9 mouse cellular contexts compared by ENCODE assay signal in genomic region chr11:116572756-116573543, GRCm38 (mm10). TPM values are rescaled to one million over a fixed set of nuclear protein-coding genes. Genes with fewer than 3 reads are reported as not detected.
DNase-seq lines count a peak whose midpoint lies in the region; ATAC-seq and TF ChIP-seq lines count a peak whose summit lies in the region.
"Had no signal": no experiment of that assay in that cellular context is flagged by ENCODE, and none has a peak within 500 bp of the region (broad histone marks: within the 10 kb centered on the region; RNA-seq: fewer than 3 reads in every experiment).

No protein-coding gene starts in this region.

- in situ Hi-C loops in CH12.LX (cut with MboI; ENCODE audit: low pct_ligation_motif_present, low pct_unique_long_range_greater_than_20kb, low sequenced_read_pairs): no loop called here

- H3K4me2 ChIP-seq in kidney, embryonic 14.5 days (replicated peaks; ENCODE audit: low read depth, low read length): no peak overlapping the region
- peak overlapping the region; percentile 64 for H3K4me2 ChIP-seq in CH12.LX (ENCODE audit: insufficient read depth, low read depth, poor library complexity, severe bottlenecking)

- intact Hi-C loops in left cerebral cortex, postnatal 25 days (cut with DNase I): no loop called here
- intact Hi-C loops in gastrocnemius, postnatal 14 days (cut with DNase I; ENCODE audit: low total_unique reads): no loop called here

- TF ChIP-seq CTCF in CH12.LX (conservative IDR thresholded peaks at IDR 0.05 in 1 of 2, IDR thresholded peaks at IDR 0.05 in 1 of 2; ENCODE audit: low read depth in 2 of 2, low read length in 2 of 2): no peak

- no peak overlapping the region for H3K27ac ChIP-seq in kidney, embryonic 14.5 days (ENCODE audit: low read depth, low read length)
- peak overlapping the region; percentile 65 for H3K27ac ChIP-seq in CH12.LX (ENCODE audit: insufficient read depth, low read depth)
- H3K27ac ChIP-seq in embryonic facial prominence, embryonic 10.5 days (replicated peaks): peak overlapping the region; percentile 21; the same call in 1 of the 2 replicates

- no peaks in the 10 kb centered on the region for H3K27me3 ChIP-seq in kidney, embryonic 14.5 days (ENCODE audit: control insufficient read depth, insufficient read depth, low read length)
- no peaks in the 10 kb centered on the region for H3K27me3 ChIP-seq in CH12.LX (replicated peaks)
- no peaks in the 10 kb centered on the region for H3K27me3 ChIP-seq in embryonic facial prominence, embryonic 10.5 days (replicated peaks; ENCODE audit: low read depth, poor library complexity, severe bottlenecking)

- H3K9me3 ChIP-seq in kidney, embryonic 14.5 days (ENCODE audit: control insufficient read depth, low read length): no peaks in the 10 kb centered on the region
- no peaks in the 10 kb centered on the region for H3K9me3 ChIP-seq in CH12.LX (replicated peaks; ENCODE audit: low read length)
- no peaks in the 10 kb centered on the region for H3K9me3 ChIP-seq in embryonic facial prominence, embryonic 10.5 days

- WGBS in kidney, embryonic 14.5 days: 51% methylated on average over 12 of the region's 12 CpGs
- WGBS in embryonic facial prominence, embryonic 10.5 days: 54% methylated on average over 12 of the region's 12 CpGs

- H3K4me1 ChIP-seq in kidney, embryonic 14.5 days (ENCODE audit: control insufficient read depth, insufficient read depth, low read length): peaks cover 8% of the 10 kb centered on the region; the same call in 1 of the 2 replicates
- peaks cover 22 to 87% of the 10 kb centered on the region in 2 experiments for H3K4me1 ChIP-seq in CH12.LX (ENCODE audit: control insufficient read depth in 1 of 2, insufficient read depth in 2 of 2)
- H3K4me1 ChIP-seq in embryonic facial prominence, embryonic 10.5 days: peaks cover 62% of the 10 kb centered on the region

- no peak overlapping the region for H3K9ac ChIP-seq in kidney, embryonic 14.5 days (ENCODE audit: low read depth, low read length)
- peak overlapping the region; percentile 25 for H3K9ac ChIP-seq in CH12.LX (ENCODE audit: insufficient read depth, low read depth)

- H3K79me2 ChIP-seq in CH12.LX (replicated peaks; ENCODE audit: control insufficient read depth, extremely low read depth, insufficient read depth, poor library complexity, severe bottlenecking): peaks cover 16% of the 10 kb centered on the region; the same call in 1 of the 2 replicates

- H3K36me3 ChIP-seq in kidney, embryonic 14.5 days (ENCODE audit: control insufficient read depth, insufficient read depth, low read length): no peaks in the 10 kb centered on the region
- H3K36me3 ChIP-seq in CH12.LX (replicated peaks in 1 of 2; ENCODE audit: control insufficient read depth in 1 of 2, insufficient read depth in 1 of 2, low read length in 1 of 2): peaks cover 0 to 38% of the 10 kb centered on the region in 2 experiments
- peaks cover 10% of the 10 kb centered on the region; the same call in 1 of the 2 replicates for H3K36me3 ChIP-seq in embryonic facial prominence, embryonic 10.5 days (replicated peaks)

- TF ChIP-seq POLR2A in CH12.LX (IDR thresholded peaks at IDR 0.05; ENCODE audit: low read depth, low read length): no peak

- TF ChIP-seq EP300 in CH12.LX (IDR thresholded peaks at IDR 0.05; ENCODE audit: low read length): no peak; the same call in none of the 2 replicates

- no peak for TF ChIP-seq RAD21 in CH12.LX (IDR thresholded peaks at IDR 0.05; ENCODE audit: low read depth, low read length)

- 0 out of 2 replicates have a peak, but pooled peaks have one; percentile 25 for ATAC-seq in kidney, embryonic 14.5 days (ENCODE audit: low FRiP score, low TSS enrichment)

- H3K4me3 ChIP-seq in kidney, embryonic 14.5 days (ENCODE audit: low read length): no peak overlapping the region
- peak overlapping the region in 1 of 3 experiments; percentile 7 for H3K4me3 ChIP-seq in CH12.LX (replicated peaks in 1 of 3; ENCODE audit: low read depth in 2 of 3, low read length in 2 of 3, poor library complexity in 1 of 3)
- no peak overlapping the region for H3K4me3 ChIP-seq in embryonic facial prominence, embryonic 10.5 days

- no peak for DNase-seq in kidney, adult 9 months
- DNase-seq in CH12.LX (ENCODE audit: extremely low read depth): peak; percentile 85
- no peak for DNase-seq in embryonic facial prominence, embryonic 10.5 days (ENCODE audit: low spot score)
- DNase-seq in left cerebral cortex, postnatal 25 days (ENCODE audit: low spot score in 2 of 2): peak; percentile 46 to 84
- peak; percentile 70 to 78 for DNase-seq in spleen, postnatal 4 days (ENCODE audit: low spot score in 2 of 2)
- no peak for DNase-seq in cerebellum, postnatal 36 days
- no peak for DNase-seq in gastrocnemius, postnatal 14 days

- dilution Hi-C loops in CH12.LX (cut with MboI; ENCODE audit: extremely low pct_ligation_motif_present, extremely low pct_unique_long_range_greater_than_20kb, low sequenced_read_pairs): no loop called here

TF ChIP-seq in CH12.LX, 34 proteins besides CTCF, POLR2A, EP300 and RAD21:
- TF ChIP-seq ZKSCAN1 (IDR thresholded peaks at IDR 0.05; ENCODE audit: borderline replicate concordance, low read depth, low read length): no peak
- no peak for TF ChIP-seq MEF2A (IDR thresholded peaks at IDR 0.05; ENCODE audit: borderline replicate concordance, low read depth, low read length)
- TF ChIP-seq ZMIZ1 (IDR thresholded peaks at IDR 0.05; ENCODE audit: low read depth, low read length): no peak
- TF ChIP-seq BHLHE40 (IDR thresholded peaks at IDR 0.05; ENCODE audit: low read depth, low read length): peak; percentile 67
- TF ChIP-seq KAT2A (IDR thresholded peaks at IDR 0.05; ENCODE audit: insufficient replicate concordance, low read length): no peak
- no peak for TF ChIP-seq ELF1 (IDR thresholded peaks at IDR 0.05; ENCODE audit: low read depth, low read length)
- TF ChIP-seq JUND (conservative IDR thresholded peaks at IDR 0.05; ENCODE audit: low read depth, low read length): peak; percentile 21; the same call in 1 of the 2 replicates
- no peak for TF ChIP-seq NELFE (IDR thresholded peaks at IDR 0.05; ENCODE audit: low read depth, low read length)
- TF ChIP-seq JUN (IDR thresholded peaks at IDR 0.05; ENCODE audit: insufficient read depth, low read depth, low read length): no peak; the same call in 1 of the 2 replicates
- TF ChIP-seq TBP (conservative IDR thresholded peaks at IDR 0.05; ENCODE audit: low read depth, low read length): no peak
- TF ChIP-seq UBTF (IDR thresholded peaks at IDR 0.05; ENCODE audit: low read depth, low read length): peak; percentile 84
- no peak for TF ChIP-seq HCFC1 (IDR thresholded peaks at IDR 0.05; ENCODE audit: low read depth, low read length)
- TF ChIP-seq MAX (IDR thresholded peaks at IDR 0.05; ENCODE audit: low read length): no peak
- peak; percentile 96 for TF ChIP-seq MAFK (IDR thresholded peaks at IDR 0.05; ENCODE audit: insufficient replicate concordance, low read length)
- no peak for TF ChIP-seq MAZ (IDR thresholded peaks at IDR 0.05; ENCODE audit: low read depth, low read length)
- peak; percentile 42; the same call in 1 of the 2 replicates for TF ChIP-seq SIN3A (IDR thresholded peaks at IDR 0.05; ENCODE audit: low read length)
- no peak for TF ChIP-seq MYC (IDR thresholded peaks at IDR 0.05; ENCODE audit: low read depth, low read length)
- TF ChIP-seq CHD1 (IDR thresholded peaks at IDR 0.05; ENCODE audit: low read depth, low read length): no peak
- no peak for TF ChIP-seq USF2 (conservative IDR thresholded peaks at IDR 0.05; ENCODE audit: low read depth, low read length)
- TF ChIP-seq GABPA (IDR thresholded peaks at IDR 0.05; ENCODE audit: insufficient replicate concordance, low read depth, low read length): no peak
- TF ChIP-seq POLR2AphosphoS2 (IDR thresholded peaks at IDR 0.05; ENCODE audit: low read depth, low read length): no peak
- peak; percentile 94 for TF ChIP-seq ZNF384 (IDR thresholded peaks at IDR 0.05; ENCODE audit: low read depth, low read length)
- TF ChIP-seq MXI1 (IDR thresholded peaks at IDR 0.05; ENCODE audit: low read depth, low read length): no peak
- peak; percentile 69 for TF ChIP-seq ETS1 (conservative IDR thresholded peaks at IDR 0.05; ENCODE audit: low read depth, low read length)
TF ChIP-seq in CH12.LX: peak in this region for 7.

RNA-seq across cellular contexts. Expression of gene Ube2o, which starts 8.3 kb away (rescaled TPM):
- polyA plus RNA-seq in kidney, embryonic 14.5 days (2014; fragmentation: Nextera tagmentation; extraction: Ambion mirVana): 11.2 and 13.5 TPM in 2 replicates
- 37.6 and 42.8 TPM in 2 replicates for total RNA-seq in CH12.LX (2012; rRNA removed)
- total RNA-seq in CH12.LX (2014; rRNA removed): 12.6 and 12.7 TPM in 2 replicates
- polyA plus RNA-seq in CH12.LX (2012; ENCODE audit: insufficient read length, low read depth): 50.5 and 61.7 TPM in 2 replicates
- 12.0 and 12.4 TPM in 2 replicates for polyA plus RNA-seq in embryonic facial prominence, embryonic 10.5 days (2016; fragmentation: Nextera tagmentation; extraction: Ambion mirVana)
- 100 to 1,000 TPM; 117 to 119 TPM for total RNA-seq in left cerebral cortex, postnatal 25 days (2021)
- total RNA-seq in gastrocnemius, postnatal 14 days (2021): 10 to 100 TPM; 23.4 to 25.6 TPM

RNA-seq across cellular contexts. Expression of gene Aanat, which starts 13.3 kb away (rescaled TPM):
- not detected in 2 replicates for polyA plus RNA-seq in kidney, embryonic 14.5 days (2014; fragmentation: Nextera tagmentation; extraction: Ambion mirVana)
- not detected in 2 replicates for total RNA-seq in CH12.LX (2012; rRNA removed)
- not detected in 2 replicates for total RNA-seq in CH12.LX (2014; rRNA removed)
- polyA plus RNA-seq in CH12.LX (2012; ENCODE audit: insufficient read length, low read depth): not detected in 2 replicates
- not detected in 2 replicates for polyA plus RNA-seq in embryonic facial prominence, embryonic 10.5 days (2016; fragmentation: Nextera tagmentation; extraction: Ambion mirVana)
- total RNA-seq in left cerebral cortex, postnatal 25 days (2021): 1 to 10 TPM in 1 of 2 experiments, under 1 TPM in 1; 0.64 to 1.5 TPM
- not detected for total RNA-seq in gastrocnemius, postnatal 14 days (2021)
- total RNA-seq: liver, adult 2 months had no signal
- polyA plus RNA-seq: liver, adult 2 months had no signal

RNA-seq across cellular contexts. Expression of gene Sphk1, which starts 42.2 kb away (rescaled TPM):
- polyA plus RNA-seq in kidney, embryonic 14.5 days (2014; fragmentation: Nextera tagmentation; extraction: Ambion mirVana): 3.0 and 3.7 TPM in 2 replicates
- total RNA-seq in CH12.LX (2012; rRNA removed) (0.84 and 2.1 TPM in 2 replicates), CH12.LX (2014; rRNA removed) (0.20 and 0.89 TPM in 2 replicates)
- 0.26 and 0.50 TPM in 2 replicates for polyA plus RNA-seq in CH12.LX (2012; ENCODE audit: insufficient read length, low read depth)
- polyA plus RNA-seq in embryonic facial prominence, embryonic 10.5 days (2016; fragmentation: Nextera tagmentation; extraction: Ambion mirVana): 5.9 and 6.5 TPM in 2 replicates
- 1 to 10 TPM; 4.9 to 5.5 TPM for total RNA-seq in left cerebral cortex, postnatal 25 days (2021)
- total RNA-seq in gastrocnemius, postnatal 14 days (2021): 1 to 10 TPM; 1.6 to 2.6 TPM

RNA-seq across cellular contexts. Expression of gene Rhbdf2, which starts 53.9 kb away (rescaled TPM):
- polyA plus RNA-seq in kidney, embryonic 14.5 days (2014; fragmentation: Nextera tagmentation; extraction: Ambion mirVana): 5.4 and 7.2 TPM in 2 replicates
- total RNA-seq in CH12.LX (2012; rRNA removed) (8.5 and 12.1 TPM in 2 replicates), CH12.LX (2014; rRNA removed) (3.1 and 3.4 TPM in 2 replicates)
- polyA plus RNA-seq in CH12.LX (2012; ENCODE audit: insufficient read length, low read depth): 11.8 and 14.7 TPM in 2 replicates
- polyA plus RNA-seq in embryonic facial prominence, embryonic 10.5 days (2016; fragmentation: Nextera tagmentation; extraction: Ambion mirVana): 5.5 and 6.1 TPM in 2 replicates
- 1 to 10 TPM; 1.3 to 1.4 TPM for total RNA-seq in left cerebral cortex, postnatal 25 days (2021)
- total RNA-seq in gastrocnemius, postnatal 14 days (2021): 1 to 10 TPM; 5.9 to 9.0 TPM

Comparison
In these comparisons a context has a peak if more than half of its experiments do, and no peak if none do; other contexts are left out.
1. DNase-seq: peak in CH12.LX (single experiment), left cerebral cortex, postnatal 25 days (2 of 2) and spleen, postnatal 4 days (2 of 2); none in kidney, adult 9 months (single experiment), embryonic facial prominence, embryonic 10.5 days (single experiment), cerebellum, postnatal 36 days (0 of 2) and gastrocnemius, postnatal 14 days (single experiment).